Mouse (Mus musculus): Measurements from ENCODE around the gene Hfm1.

DNA sequence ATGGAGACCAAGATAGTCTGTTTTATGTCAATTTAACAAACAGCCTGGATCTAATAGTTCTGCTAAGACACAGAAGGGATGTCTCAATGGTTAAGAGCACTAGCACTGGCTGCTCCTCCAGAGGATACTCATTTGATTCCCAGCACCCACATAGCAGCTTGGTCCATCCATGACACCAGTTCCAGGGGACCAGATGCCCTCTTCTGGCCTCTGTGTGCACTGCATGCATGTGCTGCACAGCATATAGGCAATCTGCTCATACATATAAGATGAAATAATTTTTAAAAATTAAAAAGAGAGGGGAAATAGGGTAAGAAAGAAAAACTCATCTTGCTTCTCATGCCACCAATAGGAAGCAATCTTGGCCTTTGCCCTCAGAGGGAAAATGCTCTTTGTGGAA, 79.1 kb downstream of the Hfm1 start:
- TF ChIP-seq CTCF (IDR thresholded peaks at IDR 0.05; ENCODE audit: low read depth, low read length) (no peak; the same call in 1 of the 2 replicates), GATA1 (IDR thresholded peaks at IDR 0.05; ENCODE audit: borderline replicate concordance, low read length) (no peak), TAL1 (conservative IDR thresholded peaks at IDR 0.05; ENCODE audit: low read depth, low read length) (no peak)
